Mouse (Mus musculus) midbrain, embryonic 14.5 days (tissue): ENCODE measurements around the gene Satb2. TPM values are rescaled to one million over a fixed set of nuclear protein-coding genes. Genes with fewer than 3 reads are reported as not detected.

ENCODE experiments used
- ATAC-seq: fragments of 200-750 bp; cut with Nextera tagmentation; 2 replicates; pipeline ENCODE4 v1.8.0; 2017; ENCODE audit warnings: moderate number of reproducible peaks, moderate library complexity; ENCODE audit not compliant: low FRiP score, low TSS enrichment
- DNase-seq: peaks from one replicate; pipeline ENCODE4 v3.0.0-alpha.2; 2015
- H3K27ac ChIP-seq: fragments of 300-500 bp; sonication (generic); replicated peaks from 2 replicates; pipeline ENCODE4 v1.5.1; 2014; ENCODE audit warnings: mild to moderate bottlenecking, low read depth, low read length, moderate library complexity
- H3K27me3 ChIP-seq: fragments of 300-500 bp; sonication (generic); 2 replicates; pipeline ENCODE4 v1.6.1; 2014; ENCODE audit warnings: low read length, control low read depth, mixed read lengths; ENCODE audit not compliant: control insufficient read depth, insufficient read depth
- H3K36me3 ChIP-seq: fragments of 300-500 bp; sonication (generic); 2 replicates; pipeline ENCODE4 v1.6.1; 2014; ENCODE audit warnings: low read length, control low read depth; ENCODE audit not compliant: control insufficient read depth, insufficient read depth
- H3K4me1 ChIP-seq: fragments of 300-500 bp; sonication (generic); 2 replicates; pipeline ENCODE4 v1.6.1; 2014; ENCODE audit warnings: mild to moderate bottlenecking, antibody characterized with exemption, low read length, control low read depth; ENCODE audit not compliant: control insufficient read depth, insufficient read depth
- H3K4me2 ChIP-seq: fragments of 300-500 bp; sonication (generic); 2 replicates; pipeline ENCODE4 v1.6.1; 2014; ENCODE audit warnings: mild to moderate bottlenecking, low read length, moderate library complexity
- H3K4me3 ChIP-seq: fragments of 300-500 bp; sonication (generic); replicated peaks from 2 replicates; pipeline ENCODE4 v1.5.1; 2014; ENCODE audit warnings: low read depth, low read length
- H3K9ac ChIP-seq: fragments of 300-500 bp; sonication (generic); replicated peaks from 2 replicates; pipeline ENCODE4 v1.6.1; 2014; ENCODE audit warnings: mild to moderate bottlenecking, low read length, moderate library complexity
- H3K9me3 ChIP-seq: fragments of 300-500 bp; sonication (generic); 2 replicates; pipeline ENCODE4 v1.6.1; 2016; ENCODE audit warnings: low read length, control low read depth, mixed read lengths; ENCODE audit not compliant: control insufficient read depth
- WGBS: fragments of 180-500 bp; shearing (Covaris S2); extraction: QIAGEN DNeasy Blood & Tissue Kit; methylation state at CpG from one replicate; pipeline ENCODE4 v1.1.7; 2014; 5-methylcytosine and 5-hydroxymethylcytosine counted together
- polyA plus RNA-seq: library from polyadenylated mRNA; unstranded; fragments of >200 nt; fragmentation: Nextera tagmentation; extraction: Ambion mirVana; gene quantifications from 2 replicates; pipeline ENCODE4 v1.2.1, GENCODE M21; 2014

The Satb2 gene
- polyA plus RNA-seq = 0.78 and 1.1 TPM in 2 replicates

- Histone ChIP-seq H3K36me3 (no peaks in the 10 kb centered on the region), H3K27me3 (peaks cover 83% of the 10 kb centered on the region), H3K4me1 (no peaks in the 10 kb centered on the region), H3K9ac (no peak within 1 kb of the TSS), H3K4me2 (peak within 1 kb of the TSS; percentile 44), H3K27ac (no peak within 1 kb of the TSS), H3K4me3 (peak within 1 kb of the TSS; percentile 0; the same call in 1 of the 2 replicates), H3K9me3 (no peaks in the 10 kb centered on the region)
- ATAC-seq (no peak), DNase-seq (no peak)
- WGBS = under 1% methylated on average over 19 of the region's 19 CpGs
Observed at GRCm38 (mm10) chr1:56978151-56978700, at the start of gene Satb2. Satb2 (minus strand) TSS chr1:56978650.

DNA sequence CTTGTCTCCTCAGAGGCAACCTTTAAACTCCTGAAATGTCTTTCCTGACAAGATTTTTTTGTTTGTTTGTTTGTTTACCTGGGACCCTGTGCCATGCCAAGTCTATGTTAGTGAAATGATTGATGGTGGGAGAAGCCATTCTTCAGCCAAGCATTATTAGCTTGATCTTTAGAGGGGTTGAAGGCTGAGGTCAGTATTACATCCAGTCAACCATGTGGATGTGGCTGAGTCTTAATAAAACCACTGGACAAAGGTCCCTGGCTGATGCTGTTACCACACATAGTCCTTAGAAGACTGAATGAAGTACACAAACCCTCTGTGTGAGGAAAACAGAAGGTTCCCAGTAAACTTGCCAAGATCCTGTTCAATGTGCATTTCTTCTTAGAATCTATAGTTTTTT lies 40.5 kb upstream of the Satb2 start:
- Histone ChIP-seq H3K4me3 (no peak overlapping the region), H3K4me1 (no peaks in the 10 kb centered on the region), H3K36me3 (no peaks in the 10 kb centered on the region), H3K4me2 (no peak overlapping the region), H3K9me3 (no peaks in the 10 kb centered on the region), H3K27ac (no peak overlapping the region), H3K27me3 (no peaks in the 10 kb centered on the region), H3K9ac (no peak overlapping the region)
- ATAC-seq (no peak), DNase-seq (no peak)

- H3K27me3 ChIP-seq = no peaks in the 10 kb centered on the region
- no peaks in the 10 kb centered on the region for H3K4me1 ChIP-seq
- no peaks in the 10 kb centered on the region for H3K9me3 ChIP-seq
- ATAC-seq (no peak), DNase-seq (no peak)
- no peak overlapping the region for H3K27ac ChIP-seq
- no peak overlapping the region for H3K4me3 ChIP-seq
- H3K4me2 ChIP-seq = no peak overlapping the region
- H3K36me3 ChIP-seq = no peaks in the 10 kb centered on the region
- no peak overlapping the region for H3K9ac ChIP-seq
Observed at GRCm38 (mm10) chr1:57013856-57014255, 35.4 kb upstream of the Satb2 start.

- Histone ChIP-seq H3K27ac (no peak overlapping the region), H3K4me1 (no peaks in the 10 kb centered on the region), H3K27me3 (no peaks in the 10 kb centered on the region), H3K4me3 (no peak overlapping the region), H3K9ac (no peak overlapping the region), H3K4me2 (no peak overlapping the region), H3K9me3 (no peaks in the 10 kb centered on the region), H3K36me3 (no peaks in the 10 kb centered on the region)
- no peak for ATAC-seq
- peak; percentile 9 for DNase-seq
- 71% methylated on average over 4 of the region's 4 CpGs for WGBS
Observed at GRCm38 (mm10) chr1:57009171-57009570, 30.7 kb upstream of the Satb2 start.

GRCm38 (mm10) chr1:56995041-56995440 lies 16.6 kb upstream of the Satb2 start:
- Histone ChIP-seq H3K9ac (no peak overlapping the region), H3K4me1 (no peaks in the 10 kb centered on the region), H3K27ac (no peak overlapping the region), H3K9me3 (no peaks in the 10 kb centered on the region), H3K4me2 (no peak overlapping the region), H3K36me3 (no peaks in the 10 kb centered on the region), H3K4me3 (no peak overlapping the region), H3K27me3 (no peaks in the 10 kb centered on the region)
- DNase-seq (no peak), ATAC-seq (no peak)
- 75% methylated on average over 2 of the region's 2 CpGs for WGBS

DNA sequence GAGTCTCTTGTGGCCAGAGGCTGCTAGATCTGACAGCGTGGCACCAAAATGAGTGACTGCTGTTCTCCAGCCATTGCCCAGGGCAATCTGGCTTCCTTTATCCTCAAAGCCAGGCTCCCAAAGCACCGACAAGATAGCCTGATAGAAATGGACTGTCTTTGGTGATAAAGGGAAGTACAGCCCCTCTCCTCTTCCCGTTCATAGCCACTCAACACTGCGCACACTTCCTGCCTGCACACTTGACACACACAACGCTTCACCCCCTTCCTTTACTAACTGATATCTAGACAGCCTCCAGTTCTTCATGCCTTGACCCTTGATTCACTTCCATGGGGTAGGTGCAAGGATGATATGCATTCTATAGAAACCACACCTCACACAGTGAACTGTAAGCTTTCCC lies 13.9 kb upstream of the Satb2 start:
- Histone ChIP-seq H3K27me3 (peaks cover 5% of the 10 kb centered on the region), H3K36me3 (no peaks in the 10 kb centered on the region), H3K4me1 (no peaks in the 10 kb centered on the region), H3K9me3 (no peaks in the 10 kb centered on the region), H3K4me2 (no peak overlapping the region), H3K4me3 (no peak overlapping the region), H3K9ac (no peak overlapping the region), H3K27ac (no peak overlapping the region)
- WGBS = 80% methylated on average over 5 of the region's 5 CpGs
- DNase-seq (no peak), ATAC-seq (no peak)

- peaks cover 12% of the 10 kb centered on the region for H3K27me3 ChIP-seq
Observed at GRCm38 (mm10) chr1:56991613-56992012, 13.2 kb upstream of the Satb2 start.

GRCm38 (mm10) chr1:56984483-56984810 lies 6.0 kb upstream of the Satb2 start:
- H3K27me3 ChIP-seq = peaks cover 82% of the 10 kb centered on the region
- WGBS = 3% methylated on average over 14 of the region's 14 CpGs
- H3K4me1 ChIP-seq = no peaks in the 10 kb centered on the region
- H3K9ac ChIP-seq = no peak overlapping the region
- peak overlapping the region; percentile 30 for H3K4me2 ChIP-seq
- peak; percentile 1; the same call in 1 of the 2 replicates for ATAC-seq
- no peaks in the 10 kb centered on the region for H3K9me3 ChIP-seq
- no peak overlapping the region for H3K4me3 ChIP-seq
- H3K27ac ChIP-seq = no peak overlapping the region
- H3K36me3 ChIP-seq = no peaks in the 10 kb centered on the region
- DNase-seq = no peak

More at GRCm38 (mm10) chr1:56991613-56992012, 13.2 kb upstream of the Satb2 start:
- ATAC-seq = no peak
- Histone ChIP-seq H3K9me3 (no peaks in the 10 kb centered on the region), H3K27ac (no peak overlapping the region), H3K4me1 (no peaks in the 10 kb centered on the region), H3K9ac (no peak overlapping the region), H3K36me3 (no peaks in the 10 kb centered on the region), H3K4me2 (no peak overlapping the region), H3K4me3 (no peak overlapping the region)
- WGBS = 57% methylated on average over 4 of the region's 4 CpGs
- DNase-seq = peak; percentile 25

DNA sequence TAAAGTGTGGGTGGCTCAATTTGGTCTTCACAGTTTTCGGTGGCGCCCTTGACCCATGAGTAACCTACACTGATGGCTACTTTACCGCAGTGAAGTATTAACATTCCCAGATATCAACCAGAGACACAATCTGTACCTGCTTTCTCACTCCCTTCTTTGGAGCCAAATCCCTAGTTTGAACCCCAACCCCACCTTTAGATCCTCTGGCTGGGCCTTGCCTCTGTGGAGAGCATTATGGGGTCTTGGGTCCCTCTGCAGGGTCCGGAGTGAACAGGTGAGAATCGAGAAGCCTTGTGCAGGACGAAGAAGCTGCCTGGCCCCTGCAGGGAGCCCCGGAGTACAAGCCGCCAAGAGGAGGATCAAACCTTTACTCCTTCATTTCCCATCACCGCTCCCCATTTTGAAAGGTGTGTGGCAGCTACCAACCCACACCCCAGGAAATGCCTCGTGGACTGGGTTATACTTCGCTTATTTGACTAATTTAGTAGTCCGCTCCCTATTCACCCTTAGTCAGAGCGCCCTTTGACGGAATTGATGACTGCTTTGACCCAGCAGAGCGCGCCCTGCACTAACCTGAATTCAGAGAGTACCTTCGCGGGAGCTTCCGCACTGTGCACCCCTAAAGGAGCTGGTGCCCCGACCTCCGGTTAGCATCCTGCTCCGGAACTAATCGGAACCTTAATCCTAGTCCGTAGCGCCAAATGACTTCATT lies 5.5 kb upstream of the Satb2 start:
- Histone ChIP-seq H3K4me2 (peak overlapping the region; percentile 30), H3K27ac (no peak overlapping the region), H3K27me3 (peaks cover 85% of the 10 kb centered on the region), H3K9ac (no peak overlapping the region), H3K4me3 (no peak overlapping the region), H3K9me3 (no peaks in the 10 kb centered on the region), H3K4me1 (no peaks in the 10 kb centered on the region), H3K36me3 (no peaks in the 10 kb centered on the region)
- WGBS = 2% methylated on average over 25 of the region's 25 CpGs
- peak; percentile 25; the same call in 1 of the 2 replicates for ATAC-seq
- DNase-seq = peak; percentile 47
